ENCODE assay signal across 14 mouse cellular contexts in genomic region chr2:150648300-150648895, GRCm38 (mm10). TPM values are rescaled to one million over a fixed set of nuclear protein-coding genes. Genes with fewer than 3 reads are reported as not detected.
DNase-seq lines count a peak whose midpoint lies in the region; ATAC-seq lines count a peak whose summit lies in the region.
"Had no signal": no experiment of that assay in that cellular context is flagged by ENCODE, and none has a peak within 500 bp of the region (broad histone marks: within the 10 kb centered on the region; RNA-seq: fewer than 3 reads in every experiment).

No protein-coding gene starts in this region.

- H3K27ac ChIP-seq in heart, embryonic 10.5 days = no peak overlapping the region
- peak overlapping the region; percentile 48 for H3K27ac ChIP-seq in hindbrain, embryonic 15.5 days (replicated peaks)
- H3K27ac ChIP-seq: liver, embryonic 15.5 days had no signal

- H3K4me3 ChIP-seq in heart, embryonic 10.5 days = no peak overlapping the region
- no peak overlapping the region for H3K4me3 ChIP-seq in hindbrain, embryonic 15.5 days
- H3K4me3 ChIP-seq: liver, embryonic 15.5 days had no signal

- H3K36me3 ChIP-seq in heart, embryonic 10.5 days = no peaks in the 10 kb centered on the region
- H3K36me3 ChIP-seq in hindbrain, embryonic 15.5 days = no peaks in the 10 kb centered on the region

- WGBS in heart, embryonic 10.5 days = 52% methylated on average over 13 of the region's 13 CpGs
- WGBS in hindbrain, embryonic 15.5 days = 54% methylated on average over 13 of the region's 13 CpGs

- H3K27me3 ChIP-seq in heart, embryonic 10.5 days (ENCODE audit: insufficient read depth, poor library complexity, severe bottlenecking) = no peaks in the 10 kb centered on the region
- no peaks in the 10 kb centered on the region for H3K27me3 ChIP-seq in hindbrain, embryonic 15.5 days
- H3K27me3 ChIP-seq: liver, embryonic 15.5 days had no signal

- DNase-seq in heart, postnatal 25 days (ENCODE audit: low spot score) = peak; percentile 10
- DNase-seq in heart, embryonic 10.5 days (ENCODE audit: low spot score) = no peak
- DNase-seq in right cerebral cortex, postnatal 10 days (ENCODE audit: low spot score in 2 of 2) = peak; percentile 58 to 64
- DNase-seq in right cerebral cortex, adult 18-20 months = no peak
- no peak for DNase-seq in thymus, postnatal 36 days
- no peak for DNase-seq in ovary, postnatal 14 days (ENCODE audit: low spot score)
- DNase-seq in Muller cell, postnatal 12 days (ENCODE audit: inconsistent ontology term) = no peak
- DNase-seq: cerebellum, postnatal 25 days; thymus, postnatal 4 days had no signal

- no peak overlapping the region for H3K4me2 ChIP-seq in hindbrain, embryonic 15.5 days
- H3K4me2 ChIP-seq: liver, embryonic 15.5 days had no signal

- no peaks in the 10 kb centered on the region for H3K9me3 ChIP-seq in heart, embryonic 10.5 days
- no peaks in the 10 kb centered on the region for H3K9me3 ChIP-seq in hindbrain, embryonic 15.5 days
- H3K9me3 ChIP-seq: liver, embryonic 15.5 days had no signal

- ATAC-seq in hindbrain, embryonic 15.5 days (ENCODE audit: low FRiP score, low read depth) = no peak

- H3K9ac ChIP-seq in hindbrain, embryonic 15.5 days = no peak overlapping the region
- H3K9ac ChIP-seq: liver, embryonic 15.5 days had no signal

- intact Hi-C loops in heart, postnatal 25 days (cut with DNase I) = no loop called here

- H3K4me1 ChIP-seq in heart, embryonic 10.5 days = peaks cover 32% of the 10 kb centered on the region
- H3K4me1 ChIP-seq in hindbrain, embryonic 15.5 days (replicated peaks) = peaks cover 30% of the 10 kb centered on the region

RNA-seq across cellular contexts. Expression of gene Acss1, which starts 19.9 kb away (rescaled TPM):
- 100 to 1,000 TPM; 217 to 247 TPM for total RNA-seq in heart, postnatal 25 days (2021)
- polyA plus RNA-seq in heart, embryonic 10.5 days (2016; fragmentation: Nextera tagmentation; extraction: Ambion mirVana) = 17.2 and 19.2 TPM in 2 replicates
- 15.0 and 19.8 TPM in 2 replicates for polyA plus RNA-seq in hindbrain, embryonic 15.5 days (2015; fragmentation: Nextera tagmentation; extraction: Ambion mirVana)

RNA-seq across cellular contexts. Expression of gene Apmap, which starts 40.0 kb away (rescaled TPM):
- total RNA-seq in heart, postnatal 25 days (2021) = 10 to 100 TPM; 52.0 to 55.7 TPM
- polyA plus RNA-seq in heart, embryonic 10.5 days (2016; fragmentation: Nextera tagmentation; extraction: Ambion mirVana) = 32.8 and 34.2 TPM in 2 replicates
- polyA plus RNA-seq in hindbrain, embryonic 15.5 days (2015; fragmentation: Nextera tagmentation; extraction: Ambion mirVana) = 40.3 and 43.5 TPM in 2 replicates

RNA-seq across cellular contexts. Expression of gene Vsx1, which starts 40.8 kb away (rescaled TPM):
- total RNA-seq in heart, postnatal 25 days (2021) = under 1 TPM in 1 of 2 experiments, not detected in 1; 0.10 TPM
- not detected in 2 replicates for polyA plus RNA-seq in heart, embryonic 10.5 days (2016; fragmentation: Nextera tagmentation; extraction: Ambion mirVana)
- 0.09 and 0.13 TPM in 2 replicates for polyA plus RNA-seq in hindbrain, embryonic 15.5 days (2015; fragmentation: Nextera tagmentation; extraction: Ambion mirVana)
- total RNA-seq: adrenal gland, adult 18-20 months; heart, postnatal 10 days; monocyte, adult 5-6 weeks had no signal
- polyA plus RNA-seq: liver, embryonic 15.5 days had no signal

Comparison
In these comparisons a context has a peak if more than half of its experiments do, and no peak if none do; other contexts are left out.
1. DNase-seq: peak in heart, postnatal 25 days (single experiment) and right cerebral cortex, postnatal 10 days (2 of 2); none in heart, embryonic 10.5 days (single experiment), right cerebral cortex, adult 18-20 months (single experiment), thymus, postnatal 36 days (0 of 2), ovary, postnatal 14 days (single experiment) and Muller cell, postnatal 12 days (single experiment).